Mouse (Mus musculus) ovary, adult 2 months (tissue): Measurements from ENCODE around the gene Grk1. TPM values are rescaled to one million over a fixed set of nuclear protein-coding genes. Genes with fewer than 3 reads are reported as not detected.

ENCODE experiments used
- polyA plus RNA-seq: library from polyadenylated mRNA; depleted of rRNA; stranded (reverse); fragments of >200 nt; gene quantifications from 2 replicates; pipeline ENCODE4 v1.2.3, GENCODE M21; 2012; rRNA removed

The Grk1 gene
- 0.06 TPM in 1 of 2 replicates, not detected in the other for polyA plus RNA-seq

GRCm38 (mm10) chr8:13404666-13405131 lies at the start of gene Grk1:
Gene Grk1, plus strand, starts transcription at chr8:13405081.

GRCm38 (mm10) chr8:13396725-13397124 lies 8.2 kb upstream of the Grk1 start, which contains the start of gene Atp4b:
Gene Atp4b, minus strand, starts transcription at chr8:13396825.

GRCm38 (mm10) chr8:13434889-13435288 lies 30.0 kb downstream of the Grk1 start, which contains the start of gene Tmem255b:
Gene Tmem255b, plus strand, starts transcription at chr8:13435189.

Other genes starting within 250 kb of the Grk1 start
- 665 and 756 TPM in 2 replicates for gene Lamp1, start 245.9 kb upstream of the Grk1 start, polyA plus RNA-seq
- gene Grtp1, start 204.5 kb upstream of the Grk1 start, polyA plus RNA-seq, result 11.2 and 15.4 TPM in 2 replicates
- 0.06 and 0.08 TPM in 2 replicates for gene Adprhl1, start 150.9 kb upstream of the Grk1 start, polyA plus RNA-seq
- gene Dcun1d2, start 117.0 kb upstream of the Grk1 start, polyA plus RNA-seq, result 27.7 and 31.3 TPM in 2 replicates
- gene Tmco3, start 116.9 kb upstream of the Grk1 start, polyA plus RNA-seq, result 46.9 and 49.3 TPM in 2 replicates
- gene Tfdp1, start 66.3 kb upstream of the Grk1 start, polyA plus RNA-seq, result 44.8 and 56.2 TPM in 2 replicates
- gene Atp4b, start 8.3 kb upstream of the Grk1 start, polyA plus RNA-seq, result 1.4 and 1.9 TPM in 2 replicates
- gene Tmem255b, start 30.1 kb downstream of the Grk1 start, polyA plus RNA-seq, result 21.5 and 24.1 TPM in 2 replicates
- gene Gas6, start 89.4 kb downstream of the Grk1 start, polyA plus RNA-seq, result 1,061 and 1,187 TPM in 2 replicates
- not detected in 2 replicates for gene 1700029H14Rik, start 157.4 kb downstream of the Grk1 start, polyA plus RNA-seq